Mouse (Mus musculus) CH12.LX (cell line): ENCODE measurements at regions not wholly inside any gene's neighbourhood (a gene's known extent, or its start where the extent isn't known, plus 50 kb on each side); places are given as distances from the start of the nearest gene placed in this dataset.

Experiments
- DNase-seq: peaks from one replicate; pipeline ENCODE4 v3.0.0-alpha.2; 2013; ENCODE audit errors: extremely low read depth
- H3K27ac ChIP-seq: 2 replicates; pipeline ENCODE4 v1.5.1; 2012; ENCODE audit warnings: low read depth, mild to moderate bottlenecking, control low read depth, moderate library complexity; ENCODE audit not compliant: insufficient read depth
- H3K27me3 ChIP-seq: replicated peaks from 2 replicates; pipeline ENCODE3; 2012; ENCODE audit warnings: inconsistent platforms
- H3K36me3 ChIP-seq, 2 experiments: replicated peaks in 1 of 2; 2 replicates each; pipeline versions ENCODE3 to v1.6.1; 2012; ENCODE audit warnings: inconsistent platforms in 1 of 2, low read length in 1 of 2, mild to moderate bottlenecking in 1 of 2, mixed read lengths in 1 of 2, moderate library complexity in 1 of 2; ENCODE audit not compliant: control insufficient read depth in 1 of 2, insufficient read depth in 1 of 2
- H3K4me1 ChIP-seq, 2 experiments: 2 replicates each; pipeline ENCODE4 v1.6.1; 2012; ENCODE audit warnings: inconsistent platforms in 1 of 2, moderate library complexity in 1 of 2; ENCODE audit not compliant: insufficient read depth in 2 of 2, control insufficient read depth in 1 of 2
- H3K4me2 ChIP-seq: 2 replicates; pipeline ENCODE4 v1.6.1; 2012; ENCODE audit warnings: low read depth, mild to moderate bottlenecking, control low read depth; ENCODE audit not compliant: poor library complexity, insufficient read depth, severe bottlenecking
- H3K4me3 ChIP-seq, 3 experiments: fragments of 150-350 bp in 1 of 3; sonication (generic) in 1 of 3; replicated peaks in 1 of 3; 2 replicates each; pipeline versions ENCODE3 to v1.5.1; 2011 to 2012; ENCODE audit warnings: low read depth in 2 of 3, low read length in 2 of 3, mild to moderate bottlenecking in 2 of 3, moderate library complexity in 2 of 3, control low read depth in 1 of 3, improper control_type of control experiment in 1 of 3, inconsistent platforms in 1 of 3, mixed read lengths in 1 of 3; ENCODE audit not compliant: poor library complexity in 1 of 3
- H3K79me2 ChIP-seq: replicated peaks from 2 replicates; pipeline ENCODE4 v1.6.1; 2012; ENCODE audit warnings: mild to moderate bottlenecking, moderate library complexity; ENCODE audit not compliant: control insufficient read depth, poor library complexity, insufficient read depth, severe bottlenecking; ENCODE audit errors: extremely low read depth
- H3K9ac ChIP-seq: 2 replicates; pipeline ENCODE4 v1.6.1; 2012; ENCODE audit warnings: low read depth, mild to moderate bottlenecking, control low read depth, moderate library complexity; ENCODE audit not compliant: insufficient read depth
- H3K9me3 ChIP-seq: replicated peaks from 2 replicates; pipeline ENCODE3; 2012; ENCODE audit warnings: low read length, inconsistent platforms, mixed read lengths
- CHD1 ChIP-seq: IDR thresholded peaks from 2 replicates; pipeline ENCODE4 v1.6.1; 2012; ENCODE audit warnings: low read depth, low read length, improper control_type of control experiment, inconsistent platforms
- CTCF ChIP-seq, 2 experiments: IDR thresholded peaks in 1 of 2; conservative IDR thresholded peaks in 1 of 2; 2 replicates each; pipeline ENCODE4 v1.5.1; 2011 to 2012; ENCODE audit warnings: low read depth in 2 of 2, low read length in 2 of 2, improper control_type of control experiment in 1 of 2, inconsistent platforms in 1 of 2, mild to moderate bottlenecking in 1 of 2, moderate library complexity in 1 of 2
- E2F4 ChIP-seq: IDR thresholded peaks from 2 replicates; pipeline ENCODE4 v1.6.1; 2011; ENCODE audit warnings: low read depth, low read length, improper control_type of control experiment; ENCODE audit not compliant: insufficient replicate concordance
- ELF1 ChIP-seq: IDR thresholded peaks from 2 replicates; pipeline ENCODE4 v1.6.1; 2014; ENCODE audit warnings: low read depth, mild to moderate bottlenecking, inconsistent platforms, low read length, improper control_type of control experiment
- EP300 ChIP-seq: IDR thresholded peaks from 2 replicates; pipeline ENCODE4 v1.6.1; 2011; ENCODE audit warnings: low read length, improper control_type of control experiment
- GABPA ChIP-seq: IDR thresholded peaks from 2 replicates; pipeline ENCODE4 v1.6.1; 2012; ENCODE audit warnings: low read depth, low read length, improper control_type of control experiment, inconsistent platforms; ENCODE audit not compliant: insufficient replicate concordance
- IRF4 ChIP-seq: IDR thresholded peaks from 2 replicates; pipeline ENCODE4 v1.6.1; 2014; ENCODE audit warnings: low read depth, mild to moderate bottlenecking, inconsistent platforms, low read length, improper control_type of control experiment
- JUN ChIP-seq: IDR thresholded peaks from 2 replicates; pipeline ENCODE4 v1.6.1; 2011; ENCODE audit warnings: low read depth, mild to moderate bottlenecking, low read length, improper control_type of control experiment, moderate library complexity; ENCODE audit not compliant: insufficient read depth
- JUND ChIP-seq: conservative IDR thresholded peaks from 2 replicates; pipeline ENCODE4 v1.6.1; 2011; ENCODE audit warnings: low read depth, low read length, improper control_type of control experiment
- KAT2A ChIP-seq: IDR thresholded peaks from 2 replicates; pipeline ENCODE4 v1.6.1; 2012; ENCODE audit warnings: low read length, improper control_type of control experiment, inconsistent platforms; ENCODE audit not compliant: insufficient replicate concordance
- MAX ChIP-seq: IDR thresholded peaks from 2 replicates; pipeline ENCODE4 v1.6.1; 2011; ENCODE audit warnings: low read length, improper control_type of control experiment
- MAZ ChIP-seq: IDR thresholded peaks from 2 replicates; pipeline ENCODE4 v1.6.1; 2012; ENCODE audit warnings: low read depth, mild to moderate bottlenecking, inconsistent platforms, low read length, improper control_type of control experiment, moderate library complexity
- MEF2A ChIP-seq: IDR thresholded peaks from 2 replicates; pipeline ENCODE4 v1.6.1; 2014; ENCODE audit warnings: low read depth, mild to moderate bottlenecking, inconsistent platforms, low read length, improper control_type of control experiment, borderline replicate concordance
- MYC ChIP-seq: IDR thresholded peaks from 2 replicates; pipeline ENCODE4 v1.6.1; 2011; ENCODE audit warnings: low read depth, mild to moderate bottlenecking, improper control_type of control experiment, low read length
- NELFE ChIP-seq: IDR thresholded peaks from 2 replicates; pipeline ENCODE4 v1.6.1; 2011; ENCODE audit warnings: low read depth, low read length, improper control_type of control experiment
- NRF1 ChIP-seq: IDR thresholded peaks from 2 replicates; pipeline ENCODE4 v1.6.1; 2014; ENCODE audit warnings: low read depth, mild to moderate bottlenecking, inconsistent platforms, low read length, improper control_type of control experiment, moderate library complexity
- RCOR1 ChIP-seq: conservative IDR thresholded peaks from 2 replicates; pipeline ENCODE4 v1.6.1; 2012; ENCODE audit warnings: low read depth, mild to moderate bottlenecking, inconsistent platforms, low read length, improper control_type of control experiment
- SIN3A ChIP-seq: IDR thresholded peaks from 2 replicates; pipeline ENCODE4 v1.6.1; 2012; ENCODE audit warnings: low read length, improper control_type of control experiment, inconsistent platforms
- SMC3 ChIP-seq: IDR thresholded peaks from 2 replicates; pipeline ENCODE4 v1.6.1; 2011; ENCODE audit warnings: low read depth, low read length, improper control_type of control experiment
- TBP ChIP-seq: conservative IDR thresholded peaks from 2 replicates; pipeline ENCODE4 v1.6.1; 2011; ENCODE audit warnings: low read depth, low read length, improper control_type of control experiment
- TCF12 ChIP-seq: IDR thresholded peaks from 2 replicates; pipeline ENCODE4 v1.6.1; 2014; ENCODE audit warnings: low read depth, mild to moderate bottlenecking, inconsistent platforms, low read length, improper control_type of control experiment
- USF1 ChIP-seq: IDR thresholded peaks from 2 replicates; pipeline ENCODE4 v1.6.1; 2014; ENCODE audit warnings: low read depth, mild to moderate bottlenecking, inconsistent platforms, low read length, improper control_type of control experiment
- USF2 ChIP-seq: conservative IDR thresholded peaks from 2 replicates; pipeline ENCODE4 v1.6.1; 2011; ENCODE audit warnings: low read depth, low read length, improper control_type of control experiment
- ZMIZ1 ChIP-seq: IDR thresholded peaks from 2 replicates; pipeline ENCODE4 v1.6.1; 2012; ENCODE audit warnings: low read depth, mild to moderate bottlenecking, inconsistent platforms, low read length, improper control_type of control experiment
- dilution Hi-C: fragments of 300-500 bp; cut with MboI; formaldehyde crosslinking; loops from 2 replicates; pipeline ENCODE4 v1.14.3; 2020; ENCODE audit warnings: low sequenced_read_pairs; ENCODE audit not compliant: extremely low pct_unique_long_range_greater_than_20kb, extremely low pct_ligation_motif_present
- in situ Hi-C: fragments of 300-500 bp; cut with MboI; formaldehyde crosslinking; loops from 3 replicates; pipeline ENCODE4 v1.14.3; 2019; ENCODE audit warnings: low sequenced_read_pairs, low pct_ligation_motif_present, low pct_unique_long_range_greater_than_20kb, mixed read lengths

DNA sequence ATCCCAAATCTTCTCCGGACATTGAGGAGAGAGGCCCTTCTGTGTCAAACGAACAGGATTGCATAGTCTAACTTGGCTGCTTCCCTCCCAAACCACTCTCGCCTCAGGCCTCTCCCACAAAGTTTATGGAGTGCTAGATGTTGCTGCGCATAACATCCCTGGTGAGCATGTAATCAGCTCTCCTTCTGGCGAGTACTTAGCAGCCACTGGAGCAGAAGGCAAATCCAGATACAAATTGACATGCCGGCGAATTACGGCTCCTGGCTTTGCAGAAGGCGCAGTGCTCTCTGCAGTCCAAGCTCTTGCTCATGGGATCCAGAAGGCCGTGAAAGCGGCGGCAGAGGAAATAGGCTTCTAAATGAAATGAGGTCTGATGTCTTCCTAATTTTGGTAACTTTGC lies 338.2 kb upstream of the Gm6657 start:
- no peak for TF ChIP-seq JUN
- no peak for TF ChIP-seq SIN3A
- no peak for TF ChIP-seq NELFE
- TF ChIP-seq ELF1: no peak
- no peak for TF ChIP-seq TBP
- TF ChIP-seq NRF1: no peak
- no peak for TF ChIP-seq MAZ
- no peak for TF ChIP-seq ZMIZ1
- H3K4me1 ChIP-seq: no peaks in the 10 kb centered on the region
- DNase-seq: no peak
- H3K79me2 ChIP-seq: no peaks in the 10 kb centered on the region
- no peaks in the 10 kb centered on the region for H3K9me3 ChIP-seq
- no peaks in the 10 kb centered on the region for H3K36me3 ChIP-seq
- no peak overlapping the region for H3K4me2 ChIP-seq
- no peaks in the 10 kb centered on the region for H3K27me3 ChIP-seq
- H3K9ac ChIP-seq: no peak overlapping the region
- dilution Hi-C loops (no loop called here), in situ Hi-C loops (no loop called here)
- no peak overlapping the region for H3K4me3 ChIP-seq
- no peak overlapping the region for H3K27ac ChIP-seq

DNA sequence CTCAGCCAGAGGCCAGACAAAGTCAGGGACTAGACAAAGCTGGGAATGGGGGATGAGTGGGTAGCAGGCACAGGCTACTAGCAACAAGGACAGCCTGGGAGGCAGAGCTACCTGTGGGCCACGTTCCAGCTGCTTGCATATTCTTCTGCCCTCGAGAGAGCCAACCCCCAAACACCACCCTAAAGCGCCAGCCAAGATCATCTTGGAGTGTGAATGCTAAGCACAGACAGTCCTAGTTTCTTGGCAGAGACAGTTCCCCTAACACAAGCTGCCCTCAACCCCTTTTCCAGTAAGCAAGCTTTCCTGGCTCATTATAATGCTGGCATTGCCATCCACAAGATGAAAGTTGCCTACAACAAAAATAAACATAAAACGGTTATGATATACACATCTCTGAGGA lies 336.8 kb upstream of the Gm6657 start:
- in situ Hi-C loops (no loop called here), dilution Hi-C loops (no loop called here)
- no peak for DNase-seq
- H3K27ac ChIP-seq: no peak overlapping the region
- H3K36me3 ChIP-seq: no peaks in the 10 kb centered on the region
- no peak overlapping the region for H3K4me3 ChIP-seq
- no peak overlapping the region for H3K9ac ChIP-seq
- no peak for TF ChIP-seq CTCF (conservative IDR thresholded peaks at IDR 0.05 in 1 of 2, IDR thresholded peaks at IDR 0.05 in 1 of 2; ENCODE audit: low read depth in 2 of 2, low read length in 2 of 2)
- no peak for TF ChIP-seq RCOR1
- no peak for TF ChIP-seq GABPA
- no peak for TF ChIP-seq CHD1
- no peak for TF ChIP-seq ELF1
- no peak for TF ChIP-seq USF1
- TF ChIP-seq E2F4: no peak
- no peak for TF ChIP-seq NRF1
- TF ChIP-seq ZMIZ1: no peak
- TF ChIP-seq JUN: no peak
- no peak for TF ChIP-seq MEF2A
- TF ChIP-seq USF2: no peak
- TF ChIP-seq JUND: no peak
- no peak for TF ChIP-seq MYC
- no peak for TF ChIP-seq SMC3
- TF ChIP-seq TCF12: no peak
- no peak for TF ChIP-seq EP300
- no peak for TF ChIP-seq MAX
- no peak for TF ChIP-seq KAT2A
- no peak for TF ChIP-seq IRF4
- H3K4me1 ChIP-seq: no peaks in the 10 kb centered on the region
- H3K4me2 ChIP-seq: no peak overlapping the region
- no peaks in the 10 kb centered on the region for H3K79me2 ChIP-seq
- no peaks in the 10 kb centered on the region for H3K27me3 ChIP-seq
- no peaks in the 10 kb centered on the region for H3K9me3 ChIP-seq
